Mouse (Mus musculus) cerebellum, adult 11-12 months (tissue): ENCODE data around the gene Vmn1r58.
"Not testable (repeated sequence)": the region's sequence is repeated elsewhere in the genome, so short reads cannot be mapped to it uniquely, and the experiment has no call there.

ENCODE experiments used
- DNase-seq: peaks from one replicate; pipeline ENCODE4 v3.0.0; 2022

Gene Vmn1r58

DNA sequence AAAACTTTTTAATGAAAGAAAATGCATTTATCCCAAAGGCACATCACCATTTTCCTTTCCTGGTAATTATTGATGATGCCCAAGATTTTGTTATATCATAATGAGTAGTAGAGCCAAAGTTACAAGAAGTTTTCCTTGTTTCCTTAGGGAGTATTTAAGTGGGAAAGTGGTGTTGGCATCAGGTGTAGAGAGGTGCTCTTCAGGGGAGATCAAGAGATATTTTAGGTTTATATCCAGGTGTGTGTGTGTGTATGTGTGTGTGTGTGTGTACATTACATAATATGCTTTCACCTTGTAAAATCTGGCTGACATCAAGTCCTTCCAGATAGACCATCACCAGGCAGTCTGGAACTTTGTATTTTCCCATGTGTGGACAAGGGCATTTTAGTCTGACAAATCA, at the start of gene Vmn1r58:
Vmn1r58 (minus strand) TSS at position 101 of the 400 bp plus-strand sequence.
- DNase-seq, result not testable (repeated sequence)

DNA sequence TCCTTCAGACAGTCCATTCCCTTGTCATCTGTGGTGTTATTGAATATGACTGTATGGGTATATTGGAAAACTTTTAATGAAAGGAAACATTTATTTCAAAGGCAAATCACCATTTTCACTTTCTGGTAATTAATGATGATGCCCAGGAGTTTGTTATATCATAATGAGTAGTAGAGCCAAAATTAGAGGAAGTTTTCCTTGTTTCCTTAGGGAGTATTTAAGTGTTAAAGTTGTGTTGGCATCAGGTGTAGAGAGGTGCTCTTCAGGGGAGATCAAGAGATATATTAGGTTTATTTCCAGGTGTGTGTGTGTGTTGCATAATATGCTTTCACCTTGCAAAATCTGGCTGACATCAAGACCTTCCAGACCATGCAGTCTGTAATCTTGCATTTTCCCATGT, 43.5 kb upstream of the Vmn1r58 start, which contains the start of gene Vmn1r59:
Vmn1r59 (minus strand) TSS at position 101 of the 400 bp plus-strand sequence.
- DNase-seq, result no peak

- not testable (repeated sequence) for DNase-seq
These were observed 40.8 kb upstream of the Vmn1r58 start for GRCm38 (mm10) chr7:5454011-5454410.

- DNase-seq, result no peak
These were observed 35.4 kb upstream of the Vmn1r58 start for GRCm38 (mm10) chr7:5448627-5449026.

- DNase-seq, result no peak
These were observed 7.0 kb downstream of the Vmn1r58 start for GRCm38 (mm10) chr7:5406201-5406600.

DNA sequence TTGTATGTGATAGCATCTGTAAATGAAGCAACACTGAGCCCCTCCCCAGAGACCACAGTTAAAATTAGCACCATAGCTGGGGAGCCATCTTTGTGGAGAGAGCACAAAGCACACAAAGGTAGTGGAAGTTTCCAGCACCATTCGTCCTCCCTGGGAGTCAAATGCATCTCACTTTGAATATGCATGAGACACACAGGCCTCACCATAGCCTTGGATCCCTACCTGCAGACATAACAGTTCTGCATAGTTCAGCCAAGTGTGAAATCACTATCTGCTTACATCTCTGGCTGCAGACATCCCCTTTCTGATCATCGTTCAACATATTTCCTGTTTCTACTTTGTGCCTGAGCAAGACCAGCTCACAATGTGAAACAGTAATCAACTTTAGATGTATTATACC, 46.5 kb downstream of the Vmn1r58 start:
- no peak for DNase-seq

- no peak for DNase-seq
These were observed 49.6 kb downstream of the Vmn1r58 start for GRCm38 (mm10) chr7:5363599-5363998.
